Mouse (Mus musculus) heart, embryonic 12.5 days (tissue): Measurements from ENCODE around the gene Mrpl45. TPM values are rescaled to one million over a fixed set of nuclear protein-coding genes. Genes with fewer than 3 reads are reported as not detected.
"Not testable (repeated sequence)": the region's sequence is repeated elsewhere in the genome, so short reads cannot be mapped to it uniquely, and the experiment has no call there.

Experiments
- ATAC-seq: fragments of 200-750 bp; cut with Nextera tagmentation; 2 replicates; pipeline ENCODE4 v1.8.0; 2017; ENCODE audit warnings: moderate TSS enrichment, moderate library complexity; ENCODE audit not compliant: insufficient number of reproducible peaks, low FRiP score
- H3K27ac ChIP-seq: fragments of 300-500 bp; sonication (generic); 2 replicates; pipeline ENCODE4 v1.5.1; 2016; ENCODE audit warnings: mild to moderate bottlenecking, moderate library complexity; ENCODE audit not compliant: poor library complexity, severe bottlenecking
- H3K27me3 ChIP-seq: fragments of 300-500 bp; sonication (generic); replicated peaks from 2 replicates; pipeline ENCODE4 v1.6.1; 2016; ENCODE audit warnings: mild to moderate bottlenecking, moderate library complexity
- H3K36me3 ChIP-seq: fragments of 300-500 bp; sonication (generic); 2 replicates; pipeline ENCODE4 v1.6.1; 2016; ENCODE audit warnings: mild to moderate bottlenecking, moderate library complexity
- H3K4me1 ChIP-seq: fragments of 300-500 bp; sonication (generic); replicated peaks from 2 replicates; pipeline ENCODE4 v1.6.1; 2016; ENCODE audit warnings: mild to moderate bottlenecking
- H3K4me2 ChIP-seq: fragments of 300-500 bp; sonication (generic); 2 replicates; pipeline ENCODE4 v1.6.1; 2016; ENCODE audit warnings: mild to moderate bottlenecking, moderate library complexity
- H3K4me3 ChIP-seq: fragments of 300-500 bp; sonication (generic); 2 replicates; pipeline ENCODE4 v1.5.1; 2016; ENCODE audit warnings: mild to moderate bottlenecking
- H3K9ac ChIP-seq: fragments of 300-500 bp; sonication (generic); 2 replicates; pipeline ENCODE4 v1.6.1; 2016; ENCODE audit warnings: mild to moderate bottlenecking, moderate library complexity
- H3K9me3 ChIP-seq: fragments of 300-500 bp; sonication (generic); replicated peaks from 2 replicates; pipeline ENCODE4 v1.6.1; 2016; ENCODE audit warnings: mild to moderate bottlenecking, moderate library complexity
- WGBS: fragments of 180-500 bp; shearing (Covaris S2); methylation state at CpG from one replicate; pipeline ENCODE4 v1.1.7; 2016; 5-methylcytosine and 5-hydroxymethylcytosine counted together
- polyA plus RNA-seq: library from polyadenylated mRNA; unstranded; fragments of >200 nt; fragmentation: Nextera tagmentation; extraction: Ambion mirVana; gene quantifications from 2 replicates; pipeline ENCODE4 v1.2.1, GENCODE M21; 2016

Gene Mrpl45
- polyA plus RNA-seq, 1 experiment from 2014 or later: 63.4 TPM

- Histone ChIP-seq H3K9me3 (no peaks in the 10 kb centered on the region), H3K27me3 (no peaks in the 10 kb centered on the region), H3K4me3 (no peak overlapping the region), H3K27ac (no peak overlapping the region), H3K4me1 (peaks cover 19% of the 10 kb centered on the region), H3K4me2 (no peak overlapping the region), H3K9ac (no peak overlapping the region), H3K36me3 (peaks cover 7% of the 10 kb centered on the region)
- ATAC-seq: no peak
- 90% methylated on average over 3 of the region's 3 CpGs for WGBS
These were observed 1.4 kb upstream of the Mrpl45 start for GRCm38 (mm10) chr11:97314110-97314509.

GRCm38 (mm10) chr11:97314751-97315503 lies 589 bp upstream of the Mrpl45 start:
- no peak for ATAC-seq
- WGBS: 43% methylated on average over 8 of the region's 8 CpGs
- Histone ChIP-seq H3K4me3 (peak overlapping the region; percentile 68), H3K4me2 (peak overlapping the region; percentile 60), H3K27me3 (no peaks in the 10 kb centered on the region), H3K27ac (0 out of 2 replicates have a peak overlapping the region, but pooled peaks have one; percentile 27), H3K9me3 (no peaks in the 10 kb centered on the region), H3K4me1 (peaks cover 13% of the 10 kb centered on the region), H3K9ac (no peak overlapping the region), H3K36me3 (peaks cover 7% of the 10 kb centered on the region)

- Histone ChIP-seq H3K27me3 (no peaks in the 10 kb centered on the region), H3K9ac (no peak overlapping the region), H3K27ac (no peak overlapping the region), H3K9me3 (no peaks in the 10 kb centered on the region), H3K36me3 (peaks cover 51% of the 10 kb centered on the region), H3K4me2 (no peak overlapping the region), H3K4me1 (no peaks in the 10 kb centered on the region), H3K4me3 (no peak overlapping the region)
- no peak for ATAC-seq
- WGBS: 98% methylated on average over 8 of the region's 8 CpGs
These were observed 5.7 kb downstream of the Mrpl45 start for GRCm38 (mm10) chr11:97321197-97321596.

- H3K36me3 ChIP-seq: peaks cover 59% of the 10 kb centered on the region
- not testable (repeated sequence) for H3K4me3 ChIP-seq
These were observed 6.5 kb downstream of the Mrpl45 start for GRCm38 (mm10) chr11:97321894-97322600.

GRCm38 (mm10) chr11:97325224-97325623 lies 9.7 kb downstream of the Mrpl45 start:
- Histone ChIP-seq H3K4me1 (no peaks in the 10 kb centered on the region), H3K4me3 (no peak overlapping the region), H3K36me3 (peaks cover 82% of the 10 kb centered on the region), H3K27ac (no peak overlapping the region), H3K9ac (no peak overlapping the region), H3K27me3 (no peaks in the 10 kb centered on the region), H3K9me3 (no peaks in the 10 kb centered on the region), H3K4me2 (no peak overlapping the region)
- WGBS: 72% methylated on average over 1 of the region's 1 CpGs
- no peak for ATAC-seq

More at GRCm38 (mm10) chr11:97321894-97322600, 6.5 kb downstream of the Mrpl45 start:
- H3K4me2 ChIP-seq, H3K9me3 ChIP-seq, H3K27me3 ChIP-seq, H3K27ac ChIP-seq, ATAC-seq, H3K4me1 ChIP-seq, H3K9ac ChIP-seq: not testable (repeated sequence)
- 81% methylated on average over 8 of the region's 8 CpGs for WGBS

DNA sequence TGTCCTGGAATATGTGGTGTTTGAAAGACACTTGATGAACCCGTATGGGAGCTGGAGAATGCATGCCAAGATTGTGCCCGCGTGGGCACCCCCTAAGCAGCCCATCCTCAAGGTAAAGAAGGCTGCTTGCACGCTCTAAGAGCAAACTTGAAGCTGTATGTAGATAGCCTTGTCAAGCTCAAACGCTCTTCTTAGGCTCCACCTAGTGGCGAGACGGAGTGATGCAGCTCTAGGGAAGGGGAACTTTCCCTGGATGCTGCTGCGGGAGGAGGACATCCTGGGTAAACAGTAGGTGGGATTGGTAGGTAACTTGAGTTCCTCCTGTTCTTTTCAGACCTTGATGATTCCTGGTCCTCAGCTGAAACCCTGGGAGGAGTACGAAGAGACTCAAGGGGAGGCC lies 12.6 kb downstream of the Mrpl45 start:
- H3K36me3 ChIP-seq: peaks cover 65% of the 10 kb centered on the region
- 24% methylated on average over 9 of the region's 9 CpGs for WGBS
- H3K27ac ChIP-seq: no peak overlapping the region
- no peaks in the 10 kb centered on the region for H3K4me1 ChIP-seq
- no peaks in the 10 kb centered on the region for H3K9me3 ChIP-seq
- no peak for ATAC-seq
- H3K4me3 ChIP-seq: no peak overlapping the region
- no peak overlapping the region for H3K4me2 ChIP-seq
- no peak overlapping the region for H3K9ac ChIP-seq
- H3K27me3 ChIP-seq: no peaks in the 10 kb centered on the region

GRCm38 (mm10) chr11:97330315-97330714 lies 14.8 kb downstream of the Mrpl45 start:
- no peak for ATAC-seq
- H3K4me3 ChIP-seq: no peak overlapping the region
- H3K36me3 ChIP-seq: peaks cover 47% of the 10 kb centered on the region
- no peak overlapping the region for H3K9ac ChIP-seq
- H3K4me2 ChIP-seq: no peak overlapping the region
- no peak overlapping the region for H3K27ac ChIP-seq
- H3K4me1 ChIP-seq: no peaks in the 10 kb centered on the region
- H3K9me3 ChIP-seq: no peaks in the 10 kb centered on the region
- peaks cover 7% of the 10 kb centered on the region for H3K27me3 ChIP-seq
- WGBS: 100% methylated on average over 1 of the region's 1 CpGs

DNA sequence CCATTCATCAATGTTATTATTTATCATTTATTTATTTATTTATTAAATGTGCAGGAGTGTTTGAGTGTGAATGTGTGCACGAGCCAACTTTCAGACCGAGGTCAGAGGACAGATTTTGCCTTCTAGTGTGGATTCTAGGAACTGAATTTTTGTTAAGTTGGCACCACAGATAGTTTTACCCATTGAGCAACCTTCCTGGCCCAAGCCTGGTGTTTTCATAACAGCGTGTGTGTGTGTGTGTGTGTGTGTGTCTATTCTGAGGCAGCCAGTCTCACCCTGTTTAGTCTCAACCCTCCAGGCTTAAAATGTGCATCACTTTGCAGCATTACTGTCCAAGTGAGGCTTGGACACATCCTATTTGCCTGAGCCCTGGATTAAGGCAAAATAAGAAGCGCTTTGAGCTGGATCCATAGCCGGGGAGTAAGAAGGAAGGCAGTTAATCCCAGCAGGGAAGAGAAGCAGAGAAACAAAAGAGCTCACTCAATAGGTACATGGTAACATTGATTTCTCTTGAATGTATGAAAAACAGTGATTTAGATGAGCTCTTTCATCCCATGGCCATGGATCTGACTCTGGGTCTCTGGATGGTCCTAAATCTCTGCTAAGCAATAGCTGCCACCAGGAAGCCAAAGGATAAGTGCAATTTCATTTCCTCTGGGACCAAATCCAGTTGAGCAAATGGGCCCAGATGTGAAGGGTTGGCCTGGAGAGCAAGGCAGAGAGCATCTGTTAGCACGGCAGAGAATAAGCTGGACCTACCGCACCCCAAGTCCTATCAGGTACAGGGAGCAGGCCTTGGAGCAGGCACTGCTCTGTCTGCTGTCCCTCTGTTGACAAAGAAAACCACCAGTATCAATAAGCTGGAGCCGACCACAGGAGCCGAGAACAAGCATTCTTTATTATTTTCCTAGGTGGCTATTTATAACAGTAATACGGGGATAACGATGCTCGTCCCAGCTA lies 16.0 kb downstream of the Mrpl45 start:
- Histone ChIP-seq H3K4me1 (peaks cover 5% of the 10 kb centered on the region; the same call in 1 of the 2 replicates), H3K27ac (no peak overlapping the region), H3K9ac (no peak overlapping the region), H3K9me3 (no peaks in the 10 kb centered on the region), H3K4me2 (no peak overlapping the region), H3K36me3 (peaks cover 35% of the 10 kb centered on the region), H3K4me3 (no peak overlapping the region), H3K27me3 (peaks cover 19% of the 10 kb centered on the region)
- 87% methylated on average over 12 of the region's 12 CpGs for WGBS
- no peak for ATAC-seq

GRCm38 (mm10) chr11:97333044-97333443 lies 17.5 kb downstream of the Mrpl45 start:
- no peak for ATAC-seq
- H3K27ac ChIP-seq: no peak overlapping the region
- no peak overlapping the region for H3K4me2 ChIP-seq
- no peak overlapping the region for H3K9ac ChIP-seq
- H3K4me1 ChIP-seq: peaks cover 10% of the 10 kb centered on the region
- H3K36me3 ChIP-seq: peaks cover 22% of the 10 kb centered on the region
- no peak overlapping the region for H3K4me3 ChIP-seq
- peaks cover 35% of the 10 kb centered on the region for H3K27me3 ChIP-seq
- WGBS: 56% methylated on average over 9 of the region's 9 CpGs
- H3K9me3 ChIP-seq: no peaks in the 10 kb centered on the region

DNA sequence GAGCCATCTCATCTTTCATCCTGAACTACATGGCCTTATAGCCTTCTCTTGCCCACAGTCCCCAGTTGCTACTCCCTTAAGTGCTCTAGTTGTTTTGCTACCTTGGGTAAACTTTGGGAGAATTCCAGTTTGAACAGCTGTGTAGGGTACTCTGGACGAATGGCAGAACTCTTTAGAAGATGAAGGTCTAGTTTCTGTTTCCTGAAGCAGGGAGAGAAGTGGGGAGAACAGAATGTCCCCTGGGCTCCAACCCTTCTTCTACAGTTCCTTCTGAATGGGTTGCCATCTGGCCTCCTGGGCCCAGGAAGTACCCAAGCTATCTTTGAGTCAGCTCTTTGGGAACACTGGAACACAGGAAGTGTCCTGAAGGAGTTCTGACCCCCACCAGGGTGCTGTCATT lies 18.4 kb downstream of the Mrpl45 start:
- H3K4me2 ChIP-seq: no peak overlapping the region
- ATAC-seq: no peak
- H3K27ac ChIP-seq: no peak overlapping the region
- H3K9me3 ChIP-seq: no peaks in the 10 kb centered on the region
- H3K27me3 ChIP-seq: peaks cover 42% of the 10 kb centered on the region
- no peak overlapping the region for H3K9ac ChIP-seq
- 49% methylated on average over 1 of the region's 1 CpGs for WGBS
- peaks cover 18% of the 10 kb centered on the region for H3K4me1 ChIP-seq
- no peak overlapping the region for H3K4me3 ChIP-seq
- peaks cover 13% of the 10 kb centered on the region for H3K36me3 ChIP-seq

DNA sequence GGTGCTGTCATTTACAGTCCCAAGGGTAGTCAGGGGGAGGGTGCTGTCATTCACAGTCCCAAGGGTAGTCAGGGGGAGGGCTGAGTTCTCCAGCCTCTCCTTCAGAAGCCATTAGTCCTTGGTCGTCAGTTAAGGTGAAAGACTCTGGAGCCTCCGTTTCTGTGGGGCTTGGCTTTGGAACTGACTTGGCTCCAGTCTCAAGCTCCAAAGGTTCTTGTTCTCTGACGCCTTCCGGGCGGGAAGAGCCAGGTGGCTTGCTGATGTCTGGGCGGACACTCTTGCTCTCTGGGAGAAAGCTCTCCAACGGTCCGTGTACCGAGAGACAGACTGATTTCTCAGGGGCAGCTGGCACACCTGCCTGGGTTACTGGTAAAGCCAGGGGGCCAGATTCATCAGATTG lies 18.9 kb downstream of the Mrpl45 start:
- peaks cover 21% of the 10 kb centered on the region for H3K4me1 ChIP-seq
- peaks cover 8% of the 10 kb centered on the region for H3K36me3 ChIP-seq

More for the DNA sequence above, 18.9 kb downstream of the Mrpl45 start:
- Histone ChIP-seq H3K4me2 (no peak overlapping the region), H3K4me3 (no peak overlapping the region), H3K9me3 (no peaks in the 10 kb centered on the region), H3K27ac (no peak overlapping the region), H3K9ac (no peak overlapping the region), H3K27me3 (peaks cover 42% of the 10 kb centered on the region)
- no peak for ATAC-seq
- 77% methylated on average over 9 of the region's 9 CpGs for WGBS
